ENCODE assay signal across 9 mouse cellular contexts in genomic region chr17:30635367-30635766, GRCm38 (mm10). TPM values are rescaled to one million over a fixed set of nuclear protein-coding genes. Genes with fewer than 3 reads are reported as not detected.
DNase-seq lines count a peak whose midpoint lies in the region; ATAC-seq and TF ChIP-seq lines count a peak whose summit lies in the region.
"Had no signal": no experiment of that assay in that cellular context is flagged by ENCODE, and none has a peak within 500 bp of the region (broad histone marks: within the 10 kb centered on the region; RNA-seq: fewer than 3 reads in every experiment).

No protein-coding gene starts in this region.

- peaks cover 17% of the 10 kb centered on the region for H3K4me1 ChIP-seq in hindbrain, embryonic 10.5 days (replicated peaks)
- no peaks in the 10 kb centered on the region for H3K4me1 ChIP-seq in hindbrain, embryonic 14.5 days (replicated peaks; ENCODE audit: control insufficient read depth, insufficient read depth, low read length)
- no peaks in the 10 kb centered on the region for H3K4me1 ChIP-seq in lung, postnatal 0 days (ENCODE audit: insufficient read depth, low read depth, low read length)

- intact Hi-C loops in heart, postnatal 14 days (cut with DNase I) = no loop called here
- intact Hi-C loops in gastrocnemius, adult 2 months (cut with DNase I) = no loop called here

- H3K9ac ChIP-seq in hindbrain, embryonic 14.5 days = no peak overlapping the region
- no peak overlapping the region for H3K9ac ChIP-seq in lung, postnatal 0 days (replicated peaks; ENCODE audit: low read depth)

- 21% methylated on average over 17 of the region's 17 CpGs for WGBS in hindbrain, embryonic 10.5 days
- 24% methylated on average over 16 of the region's 17 CpGs for WGBS in hindbrain, embryonic 14.5 days
- WGBS in lung, postnatal 0 days = 23% methylated on average over 16 of the region's 17 CpGs

- H3K27ac ChIP-seq in hindbrain, embryonic 10.5 days = 0 out of 2 replicates have a peak overlapping the region, but pooled peaks have one; percentile 18
- no peak overlapping the region for H3K27ac ChIP-seq in hindbrain, embryonic 14.5 days
- no peak overlapping the region for H3K27ac ChIP-seq in lung, postnatal 0 days (ENCODE audit: low read length)
- H3K27ac ChIP-seq in gastrocnemius, adult 2 months = no peak overlapping the region

- no peaks in the 10 kb centered on the region for H3K27me3 ChIP-seq in hindbrain, embryonic 10.5 days (ENCODE audit: insufficient read depth, poor library complexity, severe bottlenecking)
- no peaks in the 10 kb centered on the region for H3K27me3 ChIP-seq in hindbrain, embryonic 14.5 days (ENCODE audit: control insufficient read depth, insufficient read depth, low read length)
- H3K27me3 ChIP-seq in lung, postnatal 0 days (replicated peaks; ENCODE audit: insufficient read depth, low read length) = no peaks in the 10 kb centered on the region

- no peak for TF ChIP-seq CTCF in lung, postnatal 0 days (IDR thresholded peaks at IDR 0.05)
- no peak for TF ChIP-seq CTCF in gastrocnemius, adult 2 months (IDR thresholded peaks at IDR 0.05)

- peak; percentile 67 for DNase-seq in hindbrain, embryonic 10.5 days (ENCODE audit: low spot score)
- no peak for DNase-seq in hindbrain, embryonic 14.5 days (ENCODE audit: low spot score)
- peak; percentile 4 for DNase-seq in brain, adult 2 months (ENCODE audit: low read depth, low spot score)
- peak; percentile 18 to 45 for DNase-seq in heart, postnatal 14 days
- peak; percentile 43 for DNase-seq in lung, postnatal 0 days (ENCODE audit: low spot score)
- peak; percentile 33 for DNase-seq in yolk sac, embryonic 10.5 days (ENCODE audit: low spot score)
- DNase-seq in layer of hippocampus, adult 18-20 months (ENCODE audit: low spot score in 2 of 2) = no peak
- no peak for DNase-seq in gastrocnemius, adult 2 months

- H3K4me3 ChIP-seq in hindbrain, embryonic 10.5 days = peak overlapping the region; percentile 38
- H3K4me3 ChIP-seq in hindbrain, embryonic 14.5 days (replicated peaks; ENCODE audit: low read length) = no peak overlapping the region
- no peak overlapping the region for H3K4me3 ChIP-seq in lung, postnatal 0 days (ENCODE audit: low read depth, low read length)
- no peak overlapping the region for H3K4me3 ChIP-seq in gastrocnemius, adult 2 months

- H3K36me3 ChIP-seq in hindbrain, embryonic 10.5 days = no peaks in the 10 kb centered on the region
- H3K36me3 ChIP-seq in hindbrain, embryonic 14.5 days (replicated peaks; ENCODE audit: control insufficient read depth, insufficient read depth) = no peaks in the 10 kb centered on the region
- no peaks in the 10 kb centered on the region for H3K36me3 ChIP-seq in lung, postnatal 0 days (ENCODE audit: insufficient read depth, low read length)

- H3K9me3 ChIP-seq in hindbrain, embryonic 10.5 days = no peaks in the 10 kb centered on the region
- H3K9me3 ChIP-seq in hindbrain, embryonic 14.5 days (ENCODE audit: control insufficient read depth, low read length) = no peaks in the 10 kb centered on the region
- H3K9me3 ChIP-seq in lung, postnatal 0 days (ENCODE audit: low read length) = no peaks in the 10 kb centered on the region

- TF ChIP-seq EP300 in lung, postnatal 0 days (IDR thresholded peaks at IDR 0.05) = no peak

- H3K4me2 ChIP-seq in hindbrain, embryonic 14.5 days (replicated peaks) = no peak overlapping the region; the same call in 1 of the 2 replicates
- peak overlapping the region; percentile 38 for H3K4me2 ChIP-seq in lung, postnatal 0 days (replicated peaks; ENCODE audit: low read depth, low read length)

- no peak for ATAC-seq in hindbrain, embryonic 14.5 days (ENCODE audit: low FRiP score)
- ATAC-seq in lung, postnatal 0 days = no peak
- ATAC-seq: Patski had no signal

RNA-seq across cellular contexts. Expression of gene Glo1, which starts 8.7 kb away (rescaled TPM):
- 230 and 231 TPM in 2 replicates for polyA plus RNA-seq in hindbrain, embryonic 10.5 days (2016; fragmentation: Nextera tagmentation; extraction: Ambion mirVana)
- 185 and 194 TPM in 2 replicates for polyA plus RNA-seq in hindbrain, embryonic 14.5 days (2014; fragmentation: Nextera tagmentation; extraction: Ambion mirVana)
- total RNA-seq in heart, postnatal 14 days (2021) = 100 to 1,000 TPM; 139 to 140 TPM
- 159 and 161 TPM in 2 replicates for polyA plus RNA-seq in lung, postnatal 0 days (2015; fragmentation: Nextera tagmentation; extraction: Ambion mirVana)
- 100 to 1,000 TPM; 199 to 206 TPM for total RNA-seq in layer of hippocampus, adult 18-20 months (2021)
- 100 to 1,000 TPM; 159 to 169 TPM for total RNA-seq in gastrocnemius, adult 2 months (2021)

RNA-seq across cellular contexts. Expression of gene Dnah8, which starts 11.2 kb away (rescaled TPM):
- 1.0 and 1.3 TPM in 2 replicates for polyA plus RNA-seq in hindbrain, embryonic 10.5 days (2016; fragmentation: Nextera tagmentation; extraction: Ambion mirVana)
- 2.6 and 3.1 TPM in 2 replicates for polyA plus RNA-seq in hindbrain, embryonic 14.5 days (2014; fragmentation: Nextera tagmentation; extraction: Ambion mirVana)
- 1 to 10 TPM; 1.5 to 1.6 TPM for total RNA-seq in heart, postnatal 14 days (2021)
- 9.8 and 10.7 TPM in 2 replicates for polyA plus RNA-seq in lung, postnatal 0 days (2015; fragmentation: Nextera tagmentation; extraction: Ambion mirVana)
- 1 to 10 TPM; 1.7 to 3.1 TPM for total RNA-seq in layer of hippocampus, adult 18-20 months (2021)
- under 1 TPM in 1 of 2 experiments, not detected in 1; 0.11 TPM for total RNA-seq in gastrocnemius, adult 2 months (2021)
- polyA plus RNA-seq: Patski had no signal

RNA-seq across cellular contexts. Expression of gene Btbd9, which starts 59.1 kb away (rescaled TPM):
- polyA plus RNA-seq in hindbrain, embryonic 10.5 days (2016; fragmentation: Nextera tagmentation; extraction: Ambion mirVana) = 66.1 and 67.3 TPM in 2 replicates
- 117 and 126 TPM in 2 replicates for polyA plus RNA-seq in hindbrain, embryonic 14.5 days (2014; fragmentation: Nextera tagmentation; extraction: Ambion mirVana)
- 10 to 100 TPM; 20.9 to 22.4 TPM for total RNA-seq in heart, postnatal 14 days (2021)
- polyA plus RNA-seq in lung, postnatal 0 days (2015; fragmentation: Nextera tagmentation; extraction: Ambion mirVana) = 40.6 and 41.7 TPM in 2 replicates
- total RNA-seq in layer of hippocampus, adult 18-20 months (2021) = 100 to 1,000 TPM; 153 to 166 TPM
- 10 to 100 TPM; 11.9 to 14.7 TPM for total RNA-seq in gastrocnemius, adult 2 months (2021)

Comparison
In these comparisons a context has a peak if more than half of its experiments do, and no peak if none do; other contexts are left out.
1. DNase-seq: peak in hindbrain, embryonic 10.5 days (single experiment), brain, adult 2 months (single experiment), heart, postnatal 14 days (2 of 2), lung, postnatal 0 days (single experiment) and yolk sac, embryonic 10.5 days (single experiment); none in hindbrain, embryonic 14.5 days (single experiment), layer of hippocampus, adult 18-20 months (0 of 2) and gastrocnemius, adult 2 months (single experiment).
2. RNA of gene Btbd9, which starts 59.1 kb away (total RNA-seq): 153 to 166 TPM in layer of hippocampus, adult 18-20 months; 20.9 to 22.4 TPM in heart, postnatal 14 days and 11.9 to 14.7 TPM in gastrocnemius, adult 2 months; every median in the first group is over 4 times any median in the second.